In the genomic region with DNA sequence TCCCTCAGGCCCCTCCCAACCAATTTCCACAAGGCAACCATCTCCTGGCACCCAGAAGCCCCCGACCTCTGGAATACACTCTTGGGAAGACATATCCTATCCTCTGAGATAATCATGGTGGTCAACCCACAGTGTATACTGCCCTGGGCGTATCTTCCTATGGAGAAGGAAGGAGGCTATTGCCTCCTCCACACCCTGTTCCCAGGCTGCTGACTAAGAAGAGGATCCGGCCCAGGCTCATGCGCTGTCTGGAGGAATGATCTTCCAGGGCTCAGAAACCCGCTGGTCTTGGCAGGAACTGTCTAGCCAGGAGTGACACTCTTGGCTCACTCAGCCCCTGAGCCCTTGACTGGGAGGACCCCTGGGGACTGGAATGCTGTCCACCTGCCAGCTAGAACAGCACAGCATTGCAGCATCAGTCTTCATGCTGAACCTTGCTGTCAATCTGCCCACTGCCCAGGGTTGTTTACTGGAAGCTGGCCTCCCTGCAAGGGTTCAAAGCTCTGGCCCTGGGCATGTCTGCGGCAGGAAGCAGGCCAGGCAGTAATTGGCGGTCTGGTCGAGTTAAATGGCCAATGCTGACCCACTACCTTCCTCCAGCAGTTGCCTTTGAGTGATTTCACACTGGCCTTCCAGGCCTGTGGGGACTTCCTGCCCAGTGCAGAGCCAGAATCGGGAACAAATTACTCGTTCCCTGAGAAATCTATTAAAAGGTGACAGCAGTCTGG, we compare ENCODE assay signal across 10 mouse cellular contexts. TPM values are rescaled to one million over a fixed set of nuclear protein-coding genes. Genes with fewer than 3 reads are reported as not detected.
DNase-seq lines count a peak whose midpoint lies in the region; ATAC-seq lines count a peak whose summit lies in the region.
"Had no signal": no experiment of that assay in that cellular context is flagged by ENCODE, and none has a peak within 500 bp of the region (broad histone marks: within the 10 kb centered on the region; RNA-seq: fewer than 3 reads in every experiment).

No protein-coding gene starts in this region.

- H3K4me3 ChIP-seq in forebrain, embryonic 11.5 days (ENCODE audit: low read depth, low read length): no peak overlapping the region
- H3K4me3 ChIP-seq in forebrain, embryonic 14.5 days (ENCODE audit: low read depth, low read length): no peak overlapping the region
- H3K4me3 ChIP-seq: layer of hippocampus, adult 2 months; liver, embryonic 15.5 days had no signal

- H3K4me2 ChIP-seq in forebrain, embryonic 11.5 days (ENCODE audit: low read depth, low read length, severe bottlenecking): no peak overlapping the region
- no peak overlapping the region for H3K4me2 ChIP-seq in forebrain, embryonic 14.5 days (ENCODE audit: low read length)
- H3K4me2 ChIP-seq: liver, embryonic 15.5 days had no signal

- intact Hi-C loops in gastrocnemius, postnatal 14 days (cut with DNase I; ENCODE audit: low total_unique reads): no loop called here

- no peaks in the 10 kb centered on the region for H3K9me3 ChIP-seq in forebrain, embryonic 11.5 days (ENCODE audit: control insufficient read depth, low read length)
- no peaks in the 10 kb centered on the region for H3K9me3 ChIP-seq in forebrain, embryonic 14.5 days (replicated peaks; ENCODE audit: control insufficient read depth, low read length)
- H3K9me3 ChIP-seq: liver, embryonic 15.5 days had no signal

- H3K27ac ChIP-seq in forebrain, embryonic 11.5 days (ENCODE audit: low read depth, low read length): no peak overlapping the region
- no peak overlapping the region for H3K27ac ChIP-seq in forebrain, embryonic 14.5 days (ENCODE audit: low read depth, low read length)
- H3K27ac ChIP-seq: layer of hippocampus, adult 2 months; liver, embryonic 15.5 days had no signal

- no peaks in the 10 kb centered on the region for H3K27me3 ChIP-seq in forebrain, embryonic 11.5 days (ENCODE audit: control insufficient read depth, insufficient read depth, low read length)
- H3K27me3 ChIP-seq in forebrain, embryonic 14.5 days (replicated peaks; ENCODE audit: control insufficient read depth, insufficient read depth, low read length): no peaks in the 10 kb centered on the region

- ATAC-seq in forebrain, embryonic 11.5 days (replicated peaks; ENCODE audit: low FRiP score): no peak
- no peak for ATAC-seq in forebrain, embryonic 14.5 days

- no peaks in the 10 kb centered on the region for H3K4me1 ChIP-seq in forebrain, embryonic 11.5 days (replicated peaks; ENCODE audit: control insufficient read depth, insufficient read depth, low read length)
- H3K4me1 ChIP-seq in forebrain, embryonic 14.5 days (ENCODE audit: control insufficient read depth, insufficient read depth, low read length): no peaks in the 10 kb centered on the region
- H3K4me1 ChIP-seq: liver, embryonic 15.5 days had no signal

- 72% methylated on average over 10 of the region's 10 CpGs for WGBS in forebrain, embryonic 11.5 days
- 75% methylated on average over 10 of the region's 10 CpGs for WGBS in forebrain, embryonic 14.5 days

- H3K9ac ChIP-seq in forebrain, embryonic 11.5 days (ENCODE audit: low read length): no peak overlapping the region
- H3K9ac ChIP-seq in forebrain, embryonic 14.5 days (ENCODE audit: low read length): no peak overlapping the region
- H3K9ac ChIP-seq: liver, embryonic 15.5 days had no signal

- DNase-seq in forebrain, embryonic 11.5 days (ENCODE audit: low spot score): peak; percentile 44
- DNase-seq in forebrain, embryonic 14.5 days (ENCODE audit: low spot score): no peak
- DNase-seq in right cerebral cortex, postnatal 25 days: peak; percentile 11
- no peak for DNase-seq in right cerebral cortex, postnatal 36 days (ENCODE audit: low spot score in 2 of 2)
- DNase-seq in gastrocnemius, postnatal 14 days: peak; percentile 31
- no peak for DNase-seq in thymus, postnatal 10 days (ENCODE audit: low spot score in 2 of 2)
- no peak for DNase-seq in liver
- DNase-seq in ovary, adult 18-20 months (ENCODE audit: low spot score): no peak

- H3K36me3 ChIP-seq in forebrain, embryonic 11.5 days (ENCODE audit: control insufficient read depth, insufficient read depth, low read length): no peaks in the 10 kb centered on the region
- no peaks in the 10 kb centered on the region for H3K36me3 ChIP-seq in forebrain, embryonic 14.5 days (ENCODE audit: control insufficient read depth, insufficient read depth, low read length)
- H3K36me3 ChIP-seq: liver, embryonic 15.5 days had no signal

RNA-seq across cellular contexts. Expression of gene Psmb7, which starts 8.8 kb away (rescaled TPM):
- 333 and 341 TPM in 2 replicates for polyA plus RNA-seq in forebrain, embryonic 11.5 days (2014; fragmentation: Nextera tagmentation; extraction: Ambion mirVana)
- 328 and 382 TPM in 2 replicates for polyA plus RNA-seq in forebrain, embryonic 14.5 days (2014; fragmentation: Nextera tagmentation; extraction: Ambion mirVana)
- 100 to 1,000 TPM; 280 to 288 TPM for total RNA-seq in gastrocnemius, postnatal 14 days (2021)

Comparison
In these comparisons a context has a peak if more than half of its experiments do, and no peak if none do; other contexts are left out.
1. DNase-seq: peak in forebrain, embryonic 11.5 days (single experiment), right cerebral cortex, postnatal 25 days (single experiment) and gastrocnemius, postnatal 14 days (single experiment); none in forebrain, embryonic 14.5 days (single experiment), right cerebral cortex, postnatal 36 days (0 of 2), thymus, postnatal 10 days (0 of 2), liver (single experiment) and ovary, adult 18-20 months (single experiment).